Mouse (Mus musculus) cerebellum, adult 2 months (tissue): ENCODE results near the gene Tnks1bp1. TPM values are rescaled to one million over a fixed set of nuclear protein-coding genes. Genes with fewer than 3 reads are reported as not detected.
A peak's percentile ranks its signal among the peaks of the same experiment; 100 is the strongest.

ENCODE experiments used
- DNase-seq, 2 experiments: peaks; one replicate each; pipeline ENCODE4 v3.0.0; 2021
- H3K27ac ChIP-seq: fragments of 200-500 bp; 2 replicates; pipeline ENCODE4 v1.5.1; 2012; ENCODE audit warnings: low read length, control low read depth, inconsistent platforms; ENCODE audit not compliant: insufficient read depth
- H3K27me3 ChIP-seq: fragments of 200-500 bp; 2 replicates; pipeline ENCODE4 v1.6.1; 2012; ENCODE audit warnings: inconsistent platforms, mild to moderate bottlenecking, low read length, moderate library complexity; ENCODE audit not compliant: control insufficient read depth, insufficient read depth
- H3K4me1 ChIP-seq: fragments of 200-500 bp; 2 replicates; pipeline ENCODE4 v1.6.1; 2011; ENCODE audit warnings: low read length; ENCODE audit not compliant: control insufficient read depth, insufficient read depth
- H3K4me3 ChIP-seq: fragments of 200-500 bp; replicated peaks from 2 replicates; pipeline ENCODE3; 2011; ENCODE audit warnings: mild to moderate bottlenecking, low read depth, low read length, control low read depth; ENCODE audit not compliant: insufficient read depth
- CTCF ChIP-seq: fragments of 200-500 bp; IDR thresholded peaks from 2 replicates; pipeline ENCODE4 v1.5.1; 2011; ENCODE audit warnings: low read depth, mild to moderate bottlenecking, control low read depth, low read length, moderate library complexity, borderline replicate concordance; ENCODE audit not compliant: insufficient read depth
- POLR2A ChIP-seq: fragments of 200-500 bp; IDR thresholded peaks from 2 replicates; pipeline ENCODE4 v1.6.1; 2011; ENCODE audit warnings: low read length, control low read depth, borderline replicate concordance; ENCODE audit not compliant: insufficient read depth
- WGBS: fragments of 180-500 bp; shearing (Covaris S2); methylation state at CpG from one replicate; pipeline ENCODE4 v1.1.7; 2018; 5-methylcytosine and 5-hydroxymethylcytosine counted together
- polyA plus RNA-seq: library from polyadenylated mRNA; depleted of rRNA; stranded (reverse); fragments of >200 nt; gene quantifications from 2 replicates; pipeline ENCODE4 v1.2.3, GENCODE M21; 2012

Gene Tnks1bp1
- polyA plus RNA-seq, 1 experiment = 39.6 TPM

DNA sequence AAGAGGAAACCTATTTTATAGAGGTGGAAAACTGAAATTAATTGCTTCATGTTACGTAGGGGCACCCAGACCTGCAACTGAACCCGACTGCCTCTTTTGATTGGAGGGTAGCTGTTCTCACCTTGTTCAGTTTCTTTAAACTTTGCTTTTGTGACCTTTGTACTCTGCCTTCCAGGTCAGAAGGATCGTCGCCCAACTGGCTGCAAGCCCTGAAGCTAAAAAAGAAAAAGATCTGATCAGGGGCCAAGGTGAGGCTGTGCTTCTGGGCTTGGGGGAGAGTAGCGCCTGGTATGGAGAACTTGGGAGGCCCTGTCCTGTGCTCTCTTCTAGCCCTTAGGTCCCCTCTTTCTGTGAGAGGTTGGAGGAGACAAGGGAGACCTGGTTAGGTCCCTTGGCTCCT, 24.1 kb downstream of the Tnks1bp1 start:
- WGBS = 96% methylated on average over 5 of the region's 5 CpGs
- DNase-seq = no peak
- TF ChIP-seq POLR2A = no peak
- Histone ChIP-seq H3K4me1 (0 out of 2 replicates have a peak, but pooled peaks cover 2% of the 10 kb centered on the region), H3K27ac (no peak overlapping the region), H3K4me3 (no peak overlapping the region), H3K27me3 (no peaks in the 10 kb centered on the region; the same call in 1 of the 2 replicates)

- H3K4me1 ChIP-seq = no peaks in the 10 kb centered on the region
- H3K4me3 ChIP-seq = no peak overlapping the region
- 91% methylated on average over 5 of the region's 5 CpGs for WGBS
- no peak for TF ChIP-seq CTCF
- no peak for TF ChIP-seq POLR2A
- H3K27me3 ChIP-seq = no peaks in the 10 kb centered on the region; the same call in 1 of the 2 replicates
- no peak overlapping the region for H3K27ac ChIP-seq
- DNase-seq = no peak
These were observed 25.9 kb downstream of the Tnks1bp1 start for GRCm38 (mm10) chr2:85073751-85074150.

GRCm38 (mm10) chr2:85088716-85089646, 41.2 kb downstream of the Tnks1bp1 start:
- WGBS = 41% methylated on average over 11 of the region's 11 CpGs
- Histone ChIP-seq H3K27me3 (no peaks in the 10 kb centered on the region; the same call in 1 of the 2 replicates), H3K27ac (no peak overlapping the region), H3K4me3 (no peak overlapping the region), H3K4me1 (no peaks in the 10 kb centered on the region)
- DNase-seq = no peak
- TF ChIP-seq CTCF (no peak), POLR2A (no peak)

DNA sequence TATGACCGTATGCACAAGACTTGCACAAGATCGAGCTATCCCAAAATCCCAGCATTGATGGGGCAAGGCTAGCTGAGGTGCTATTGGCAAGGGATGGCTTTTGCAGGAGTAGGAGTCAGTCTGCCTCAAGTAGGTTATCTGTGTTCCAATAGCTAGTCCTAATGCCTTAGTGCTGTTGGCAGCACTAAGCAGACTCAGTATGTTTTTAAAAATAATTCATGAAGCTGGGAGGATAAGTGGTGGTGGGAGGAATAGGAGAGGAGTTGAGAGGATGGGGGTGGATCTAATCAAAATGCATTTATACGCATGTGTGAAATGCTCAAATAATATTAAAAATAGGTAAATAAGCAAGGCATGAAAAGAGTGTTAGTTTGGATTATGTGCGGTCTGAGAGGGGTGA, 43.5 kb downstream of the Tnks1bp1 start:
- Histone ChIP-seq H3K27me3 (no peaks in the 10 kb centered on the region; the same call in 1 of the 2 replicates), H3K4me1 (no peaks in the 10 kb centered on the region), H3K4me3 (no peak overlapping the region), H3K27ac (no peak overlapping the region)
- TF ChIP-seq POLR2A = no peak
- no peak for TF ChIP-seq CTCF
- no peak for DNase-seq
- 95% methylated on average over 4 of the region's 4 CpGs for WGBS

GRCm38 (mm10) chr2:85093376-85093775, 45.6 kb downstream of the Tnks1bp1 start:
- no peak overlapping the region for H3K27ac ChIP-seq
- no peaks in the 10 kb centered on the region for H3K4me1 ChIP-seq
- 52% methylated on average over 1 of the region's 1 CpGs for WGBS
- no peaks in the 10 kb centered on the region for H3K27me3 ChIP-seq
- no peak for DNase-seq
- TF ChIP-seq CTCF (no peak), POLR2A (no peak)
- H3K4me3 ChIP-seq = no peak overlapping the region

DNA sequence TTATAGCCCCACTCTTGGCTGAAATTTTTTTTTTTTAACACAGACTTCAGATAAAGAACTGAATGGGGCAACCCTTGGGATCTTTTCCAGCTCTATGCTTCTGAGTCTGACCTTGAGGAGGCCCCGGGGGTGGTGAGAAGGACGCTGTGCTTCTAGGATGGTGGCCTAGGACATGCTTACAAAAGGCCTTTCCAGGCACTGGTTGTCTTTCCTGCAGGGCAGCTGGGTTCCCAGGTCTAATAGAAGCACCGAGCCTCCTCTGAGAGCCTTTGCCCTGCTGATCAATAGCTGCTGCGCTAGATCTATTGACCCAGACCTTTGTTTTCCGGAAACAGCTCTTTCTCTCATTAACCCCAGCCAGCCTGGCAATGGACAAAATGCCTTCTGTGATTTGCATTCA, 48.1 kb downstream of the Tnks1bp1 start:
- Histone ChIP-seq H3K4me3 (no peak overlapping the region), H3K27ac (no peak overlapping the region), H3K27me3 (no peaks in the 10 kb centered on the region), H3K4me1 (no peaks in the 10 kb centered on the region)
- WGBS = 53% methylated on average over 5 of the region's 5 CpGs
- DNase-seq = no peak
- TF ChIP-seq CTCF (no peak), POLR2A (no peak)

DNA sequence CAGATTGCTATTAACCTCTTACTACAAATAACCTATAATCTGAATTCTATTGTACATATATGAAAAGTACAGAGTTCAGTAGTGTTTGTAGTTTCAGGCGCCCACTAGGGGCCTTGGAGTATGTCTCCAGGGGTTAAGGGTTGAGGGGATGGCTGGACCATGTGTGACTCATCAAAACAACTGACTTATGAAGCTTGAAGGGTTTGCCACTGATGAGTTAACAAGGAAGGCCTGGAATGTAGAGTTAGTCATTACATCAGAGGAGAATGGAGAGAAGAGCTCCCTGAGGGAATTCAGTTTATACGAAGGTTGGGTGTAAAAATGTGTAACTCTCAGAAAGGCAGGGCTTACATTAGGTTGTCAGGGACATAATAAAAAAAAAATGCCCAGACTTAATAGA, 50.2 kb downstream of the Tnks1bp1 start:
- no peak overlapping the region for H3K4me3 ChIP-seq
- 94% methylated on average over 2 of the region's 2 CpGs for WGBS
- H3K4me1 ChIP-seq = no peaks in the 10 kb centered on the region
- H3K27ac ChIP-seq = no peak overlapping the region
- no peak for DNase-seq
- H3K27me3 ChIP-seq = no peaks in the 10 kb centered on the region
- TF ChIP-seq POLR2A (no peak), CTCF (no peak)

GRCm38 (mm10) chr2:85098824-85099511, 51.1 kb downstream of the Tnks1bp1 start:
- H3K4me1 ChIP-seq = no peaks in the 10 kb centered on the region
- peaks cover 1% of the 10 kb centered on the region; the same call in 1 of the 2 replicates for H3K27me3 ChIP-seq
- no peak for TF ChIP-seq POLR2A
- no peak for TF ChIP-seq CTCF
- H3K27ac ChIP-seq = no peak overlapping the region
- 57% methylated on average over 7 of the region's 7 CpGs for WGBS
- peak in 1 of 2 experiments; percentile 4 for DNase-seq
- H3K4me3 ChIP-seq = no peak overlapping the region
